Mouse (Mus musculus): ENCODE measurements around the gene Agr3. TPM values are rescaled to one million over a fixed set of nuclear protein-coding genes. Genes with fewer than 3 reads are reported as not detected.

The Agr3 gene
- 0.11 and 0.36 TPM in 2 replicates for polyA plus RNA-seq (2012; rRNA removed)

GRCm38 (mm10) chr12:35925402-35925801 is at the start of gene Agr3:
TSS of gene Agr3 (plus strand) at chr12:35925620.

GRCm38 (mm10) chr12:35992711-35993110 is 67.3 kb downstream of the Agr3 start, which contains the start of gene Agr2:
TSS of gene Agr2 (plus strand) at chr12:35992907.

Other genes with a start within 250 kb of the Agr3 start
- gene Agr2, start 67.3 kb downstream of the Agr3 start, polyA plus RNA-seq (2012; rRNA removed): 0.40 TPM in 1 of 2 replicates, not detected in the other
- gene Tspan13, start 116.9 kb downstream of the Agr3 start, polyA plus RNA-seq (2012; rRNA removed): 212 and 254 TPM in 2 replicates
- gene Ankmy2, start 231.5 kb downstream of the Agr3 start, polyA plus RNA-seq (2012; rRNA removed): 34.1 and 35.2 TPM in 2 replicates
- gene Bzw2, start 232.5 kb downstream of the Agr3 start, polyA plus RNA-seq (2012; rRNA removed): 217 and 269 TPM in 2 replicates

Data from central nervous system, embryonic 14 days (tissue).